Mouse (Mus musculus) liver, embryonic 11.5 days (tissue): ENCODE results near the gene Hectd4. TPM values are rescaled to one million over a fixed set of nuclear protein-coding genes. Genes with fewer than 3 reads are reported as not detected.
"Not testable (repeated sequence)": the region's sequence is repeated elsewhere in the genome, so short reads cannot be mapped to it uniquely, and the experiment has no call there.

Experiments
- ATAC-seq: fragments of 200-750 bp; cut with Nextera tagmentation; replicated peaks from 2 replicates; pipeline ENCODE4 v1.8.0; 2017; ENCODE audit warnings: moderate number of reproducible peaks, mild to moderate bottlenecking, moderate TSS enrichment, moderate library complexity; ENCODE audit not compliant: low FRiP score
- DNase-seq: peaks from one replicate; pipeline ENCODE4 v3.0.0-alpha.2; 2017; ENCODE audit warnings: low spot score
- H3K27ac ChIP-seq: fragments of 300-500 bp; sonication (generic); 2 replicates; pipeline ENCODE4 v1.5.1; 2014; ENCODE audit warnings: mild to moderate bottlenecking, low read depth, low read length, control low read depth
- H3K27me3 ChIP-seq: fragments of 300-500 bp; sonication (generic); replicated peaks from 2 replicates; pipeline ENCODE4 v1.6.1; 2014; ENCODE audit warnings: low read length, mixed read lengths; ENCODE audit not compliant: control insufficient read depth, insufficient read depth
- H3K36me3 ChIP-seq: fragments of 300-500 bp; sonication (generic); 2 replicates; pipeline ENCODE4 v1.6.1; 2014; ENCODE audit warnings: mild to moderate bottlenecking, low read length, moderate library complexity, mixed read lengths; ENCODE audit not compliant: control insufficient read depth, insufficient read depth
- H3K4me1 ChIP-seq: fragments of 300-500 bp; sonication (generic); replicated peaks from 2 replicates; pipeline ENCODE4 v1.6.1; 2014; ENCODE audit warnings: low read length, mixed read lengths; ENCODE audit not compliant: control insufficient read depth, insufficient read depth
- H3K4me2 ChIP-seq: fragments of 300-500 bp; sonication (generic); 2 replicates; pipeline ENCODE4 v1.6.1; 2014; ENCODE audit warnings: mild to moderate bottlenecking, control low read depth, moderate library complexity
- H3K4me3 ChIP-seq: fragments of 300-500 bp; sonication (generic); 2 replicates; pipeline ENCODE4 v1.5.1; 2014; ENCODE audit warnings: low read depth, low read length, control low read depth
- H3K9ac ChIP-seq: fragments of 300-500 bp; sonication (generic); 2 replicates; pipeline ENCODE4 v1.6.1; 2014; ENCODE audit warnings: low read depth, low read length, control low read depth
- H3K9me3 ChIP-seq: fragments of 300-500 bp; sonication (generic); 2 replicates; pipeline ENCODE4 v1.6.1; 2016; ENCODE audit warnings: low read length, inconsistent platforms, mixed read lengths; ENCODE audit not compliant: control insufficient read depth
- WGBS: fragments of 180-500 bp; shearing (Covaris S2); extraction: QIAGEN DNeasy Blood & Tissue Kit; methylation state at CpG from one replicate; pipeline ENCODE4 v1.1.7; 2014; 5-methylcytosine and 5-hydroxymethylcytosine counted together
- polyA plus RNA-seq: library from polyadenylated mRNA; unstranded; fragments of >200 nt; fragmentation: Nextera tagmentation; extraction: Ambion mirVana; gene quantifications from 2 replicates; pipeline ENCODE4 v1.2.1, GENCODE M21; 2014

Hectd4 gene
- polyA plus RNA-seq, 1 experiment from 2014 or later, result 16.3 TPM

DNA sequence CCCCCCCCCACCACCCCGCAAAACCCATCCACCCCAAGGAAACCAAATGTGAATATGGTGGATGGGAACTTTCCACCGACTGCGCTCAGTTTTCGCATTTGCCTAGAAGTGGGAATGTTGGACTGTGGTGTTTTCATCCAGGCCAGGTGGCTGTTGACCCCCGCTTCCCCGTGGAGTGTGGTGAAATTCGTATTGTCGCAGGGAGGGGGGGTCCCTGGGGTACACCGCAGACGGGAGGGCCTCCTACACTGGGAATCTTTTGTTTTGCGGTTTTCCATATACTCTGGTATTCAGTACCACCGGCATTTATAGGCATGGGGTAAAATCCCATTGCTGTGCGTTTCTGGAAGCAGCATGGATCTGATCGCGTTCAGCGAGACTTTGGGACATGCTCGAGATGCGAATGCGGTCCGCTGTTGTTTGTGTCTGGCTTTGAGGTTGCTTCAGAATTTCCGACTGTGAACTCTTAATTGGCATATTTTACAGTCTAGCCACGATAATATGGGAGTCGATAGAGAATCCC, 1.4 kb downstream of the Hectd4 start:
- no peak for ATAC-seq
- 18% methylated on average over 23 of the region's 23 CpGs for WGBS
- Histone ChIP-seq H3K9ac (peak overlapping the region; percentile 91), H3K27me3 (no peaks in the 10 kb centered on the region), H3K36me3 (no peaks in the 10 kb centered on the region), H3K4me1 (peaks cover 32% of the 10 kb centered on the region), H3K4me2 (peak overlapping the region; percentile 89), H3K4me3 (peak overlapping the region; percentile 84), H3K27ac (peak overlapping the region; percentile 90), H3K9me3 (no peaks in the 10 kb centered on the region)
- no peak for DNase-seq

DNA sequence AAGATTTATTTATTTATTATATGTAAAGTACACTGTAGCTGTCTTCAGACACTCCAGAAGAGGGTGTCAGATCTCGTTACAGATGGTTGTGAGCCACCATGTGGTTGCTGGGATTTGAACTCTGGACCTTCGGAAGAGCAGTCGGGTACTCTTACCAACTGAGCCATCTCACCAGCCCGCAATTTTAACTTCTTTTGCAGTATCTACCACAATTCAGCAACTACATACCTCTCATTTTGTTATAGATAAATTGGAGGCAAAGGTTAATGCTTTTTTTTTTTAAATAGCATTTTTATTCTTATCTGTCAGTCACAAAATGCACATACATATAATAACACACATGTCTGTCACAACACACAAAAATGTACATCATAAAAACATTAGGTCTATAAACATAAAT, 4.0 kb downstream of the Hectd4 start:
- not testable (repeated sequence) for H3K27me3 ChIP-seq, H3K4me3 ChIP-seq, ATAC-seq, DNase-seq, H3K9me3 ChIP-seq, H3K27ac ChIP-seq, H3K4me2 ChIP-seq, H3K9ac ChIP-seq, H3K36me3 ChIP-seq
- WGBS, result 93% methylated on average over 3 of the region's 4 CpGs
- peaks cover 39% of the 10 kb centered on the region for H3K4me1 ChIP-seq

DNA sequence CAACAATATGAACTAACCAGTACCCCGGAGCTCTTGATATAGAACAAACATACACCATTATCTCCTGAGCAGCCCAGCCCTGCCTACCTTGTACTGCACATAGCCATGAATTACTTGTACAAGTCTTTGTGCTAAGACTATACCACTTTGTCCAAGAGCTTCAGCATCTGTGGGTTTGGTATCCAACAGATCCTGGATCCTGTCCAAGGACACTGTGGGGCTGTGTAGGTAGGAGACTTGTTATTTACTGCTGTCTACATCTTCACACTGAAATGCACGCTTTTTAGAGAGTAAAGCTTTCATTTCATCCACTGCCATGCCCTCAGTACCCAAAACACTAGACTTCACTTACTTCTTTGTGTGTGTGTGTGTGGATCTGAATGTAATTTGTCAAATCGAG, 4.8 kb downstream of the Hectd4 start:
- no peak for ATAC-seq
- Histone ChIP-seq H3K4me3 (no peak overlapping the region), H3K9ac (no peak overlapping the region), H3K4me2 (no peak overlapping the region), H3K4me1 (peaks cover 41% of the 10 kb centered on the region), H3K9me3 (no peaks in the 10 kb centered on the region), H3K36me3 (0 out of 2 replicates have a peak, but pooled peaks cover 4% of the 10 kb centered on the region), H3K27me3 (no peaks in the 10 kb centered on the region), H3K27ac (no peak overlapping the region)
- DNase-seq, result no peak
- 79% methylated on average over 3 of the region's 3 CpGs for WGBS

DNA sequence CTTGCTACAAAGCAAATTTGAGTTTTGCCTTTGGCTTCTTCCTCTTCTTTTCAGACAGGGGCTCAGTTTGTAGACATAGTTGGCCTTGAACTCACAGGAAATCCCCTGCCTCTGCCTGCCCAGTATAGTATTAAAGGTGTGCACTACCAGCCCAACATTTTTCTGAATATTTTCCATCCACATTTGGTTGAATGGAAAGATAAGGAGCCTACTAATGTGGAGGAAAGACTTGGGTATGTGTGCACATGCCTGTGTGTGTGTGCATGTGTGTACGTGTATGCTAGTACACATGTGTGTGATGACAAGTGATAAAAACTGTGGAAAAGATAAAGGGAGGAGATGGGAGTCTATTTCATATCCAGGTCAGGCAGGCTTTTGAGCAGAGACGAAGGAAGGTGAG, 5.8 kb downstream of the Hectd4 start:
- H3K27ac ChIP-seq, result no peak overlapping the region

DNA sequence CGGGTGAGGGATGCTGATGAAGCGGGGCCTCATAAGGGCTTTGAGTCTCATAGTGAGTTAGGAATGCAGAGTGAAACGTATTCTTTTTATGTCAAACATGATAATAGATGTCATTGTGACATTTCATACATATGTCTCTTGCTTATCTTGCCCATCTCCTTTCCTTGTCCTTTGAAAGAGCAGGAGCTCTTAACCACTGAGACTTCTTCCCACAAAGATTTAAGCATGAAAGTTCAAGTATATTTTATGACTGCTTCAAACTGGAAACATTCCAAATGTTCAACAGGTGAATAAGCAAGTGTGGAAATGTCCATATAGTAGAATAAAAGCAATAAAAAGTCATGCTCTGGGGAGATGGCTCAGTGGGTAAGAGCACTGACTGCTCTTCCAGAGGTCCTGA, 6.4 kb downstream of the Hectd4 start:
- H3K9ac ChIP-seq, result no peak overlapping the region
- 0 out of 2 replicates have a peak, but pooled peaks cover 4% of the 10 kb centered on the region for H3K36me3 ChIP-seq
- 0 out of 2 replicates have a peak overlapping the region, but pooled peaks have one; percentile 18 for H3K4me2 ChIP-seq
- WGBS, result 72% methylated on average over 3 of the region's 3 CpGs
- no peak overlapping the region for H3K4me3 ChIP-seq
- H3K27me3 ChIP-seq, result no peaks in the 10 kb centered on the region
- no peak overlapping the region for H3K27ac ChIP-seq
- H3K9me3 ChIP-seq, result no peaks in the 10 kb centered on the region
- peaks cover 51% of the 10 kb centered on the region for H3K4me1 ChIP-seq
- DNase-seq (no peak), ATAC-seq (no peak)

More for the DNA sequence above, 5.8 kb downstream of the Hectd4 start:
- Histone ChIP-seq H3K27me3 (no peaks in the 10 kb centered on the region), H3K9ac (no peak overlapping the region), H3K36me3 (0 out of 2 replicates have a peak, but pooled peaks cover 4% of the 10 kb centered on the region), H3K4me2 (0 out of 2 replicates have a peak overlapping the region, but pooled peaks have one; percentile 18), H3K4me3 (no peak overlapping the region), H3K4me1 (peaks cover 49% of the 10 kb centered on the region), H3K9me3 (no peaks in the 10 kb centered on the region)
- no peak for ATAC-seq
- DNase-seq, result no peak
- WGBS, result 65% methylated on average over 2 of the region's 2 CpGs

DNA sequence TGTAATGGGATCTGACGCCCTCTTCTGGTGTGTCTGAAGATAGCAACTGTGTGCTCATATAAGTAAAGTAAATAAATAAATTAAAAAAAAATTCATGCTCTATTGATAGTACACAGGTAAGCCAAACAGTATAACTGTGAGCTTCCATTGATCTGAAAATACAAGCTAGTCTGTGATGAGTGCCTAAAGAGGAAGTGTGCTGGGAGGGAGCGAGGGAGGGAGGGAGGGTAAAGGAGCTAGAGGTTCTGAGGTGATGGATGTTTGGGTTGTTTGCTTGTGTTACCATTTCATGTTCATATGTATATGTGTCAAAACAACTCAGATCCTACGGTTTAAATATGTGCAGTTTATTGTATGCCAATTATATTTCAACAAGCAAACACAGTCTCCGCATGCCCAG, 6.8 kb downstream of the Hectd4 start:
- 83% methylated on average over 4 of the region's 4 CpGs for WGBS
- no peak for DNase-seq
- H3K9me3 ChIP-seq, result no peaks in the 10 kb centered on the region
- 0 out of 2 replicates have a peak, but pooled peaks cover 4% of the 10 kb centered on the region for H3K36me3 ChIP-seq
- no peak overlapping the region for H3K4me2 ChIP-seq
- H3K4me3 ChIP-seq, result no peak overlapping the region
- H3K27ac ChIP-seq, result no peak overlapping the region
- H3K27me3 ChIP-seq, result no peaks in the 10 kb centered on the region
- ATAC-seq, result no peak
- no peak overlapping the region for H3K9ac ChIP-seq
- H3K4me1 ChIP-seq, result peaks cover 47% of the 10 kb centered on the region

DNA sequence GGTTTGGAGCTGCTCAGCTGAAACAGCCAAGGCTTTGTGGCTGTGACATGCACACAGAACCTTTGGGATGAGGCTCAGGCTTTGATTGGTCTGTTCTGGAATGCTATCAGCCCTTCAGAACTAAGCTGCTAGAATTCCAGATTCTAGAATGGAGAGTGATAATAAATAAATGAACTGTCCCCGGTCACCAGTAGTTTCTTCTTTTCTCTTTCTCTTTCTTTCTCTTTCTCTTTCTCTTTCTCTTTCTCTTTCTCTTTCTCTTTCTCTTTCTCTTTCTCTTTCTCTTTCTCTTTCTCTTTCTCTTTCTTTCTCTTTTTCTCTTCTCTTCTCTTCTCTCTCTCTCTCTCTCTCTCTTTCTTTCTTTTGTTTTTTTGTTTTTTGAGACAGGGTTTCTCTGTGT, 7.3 kb downstream of the Hectd4 start:
- not testable (repeated sequence) for H3K27ac ChIP-seq, H3K27me3 ChIP-seq, ATAC-seq, H3K36me3 ChIP-seq, H3K9ac ChIP-seq, H3K4me3 ChIP-seq, H3K4me2 ChIP-seq, DNase-seq, H3K9me3 ChIP-seq
- H3K4me1 ChIP-seq, result peaks cover 44% of the 10 kb centered on the region
- 80% methylated on average over 1 of the region's 1 CpGs for WGBS

DNA sequence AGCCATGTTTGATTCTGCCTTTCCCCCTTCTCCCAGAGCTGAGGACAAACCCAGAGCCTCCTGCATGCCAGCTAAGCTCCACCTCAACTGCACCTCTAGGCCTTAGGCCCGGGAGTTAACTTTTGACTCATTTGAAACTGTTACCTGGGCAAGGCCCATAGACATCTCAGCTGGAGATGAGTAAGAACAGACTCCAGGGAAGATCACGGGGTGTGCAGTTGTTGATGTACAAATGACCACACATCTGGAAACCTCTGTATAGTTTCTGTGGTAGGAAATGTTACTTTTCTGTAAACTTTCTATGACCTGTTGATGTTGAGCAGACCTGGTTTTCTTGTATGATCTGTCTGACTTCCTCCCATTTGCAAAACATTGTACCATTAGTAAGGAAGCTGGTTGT, 9.2 kb downstream of the Hectd4 start:
- Histone ChIP-seq H3K4me3 (no peak overlapping the region), H3K4me1 (peaks cover 46% of the 10 kb centered on the region), H3K4me2 (no peak overlapping the region), H3K27me3 (no peaks in the 10 kb centered on the region), H3K27ac (no peak overlapping the region), H3K9me3 (no peaks in the 10 kb centered on the region), H3K9ac (no peak overlapping the region), H3K36me3 (0 out of 2 replicates have a peak, but pooled peaks cover 4% of the 10 kb centered on the region)
- WGBS, result 86% methylated on average over 2 of the region's 2 CpGs
- no peak for DNase-seq
- ATAC-seq, result no peak

DNA sequence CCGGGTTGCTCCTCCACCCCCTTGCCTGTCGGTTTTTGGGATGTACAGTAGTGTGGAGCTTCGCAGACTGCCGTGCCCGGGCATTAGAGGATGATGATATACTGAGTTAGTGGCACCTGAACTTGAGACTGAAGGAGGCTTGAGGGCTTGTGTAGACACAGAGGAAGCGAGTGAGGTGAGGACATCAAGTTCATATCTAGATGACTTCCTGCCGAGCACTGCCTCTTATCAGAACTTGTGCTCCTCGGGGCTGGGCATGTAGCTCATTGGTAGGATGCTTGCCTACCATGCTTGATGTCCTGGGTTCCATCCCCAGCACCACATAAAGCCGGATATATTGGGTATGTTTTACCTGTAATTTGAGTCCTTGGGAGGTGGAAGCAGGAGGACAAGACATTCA, 10.8 kb downstream of the Hectd4 start:
- Histone ChIP-seq H3K36me3 (0 out of 2 replicates have a peak, but pooled peaks cover 4% of the 10 kb centered on the region), H3K4me1 (peaks cover 40% of the 10 kb centered on the region), H3K9ac (no peak overlapping the region), H3K27ac (no peak overlapping the region), H3K9me3 (no peaks in the 10 kb centered on the region), H3K4me2 (peak overlapping the region; percentile 26; the same call in 1 of the 2 replicates), H3K27me3 (no peaks in the 10 kb centered on the region), H3K4me3 (no peak overlapping the region)
- ATAC-seq (peak; percentile 51), DNase-seq (no peak)
- 62% methylated on average over 9 of the region's 9 CpGs for WGBS
